Mouse (Mus musculus) cerebellum, adult 18-20 months (tissue): ENCODE results near the gene Cdk6.

Experiments used
- DNase-seq, 2 experiments: peaks; one replicate each; pipeline ENCODE4 v3.0.0; 2021

Cdk6 gene

DNA sequence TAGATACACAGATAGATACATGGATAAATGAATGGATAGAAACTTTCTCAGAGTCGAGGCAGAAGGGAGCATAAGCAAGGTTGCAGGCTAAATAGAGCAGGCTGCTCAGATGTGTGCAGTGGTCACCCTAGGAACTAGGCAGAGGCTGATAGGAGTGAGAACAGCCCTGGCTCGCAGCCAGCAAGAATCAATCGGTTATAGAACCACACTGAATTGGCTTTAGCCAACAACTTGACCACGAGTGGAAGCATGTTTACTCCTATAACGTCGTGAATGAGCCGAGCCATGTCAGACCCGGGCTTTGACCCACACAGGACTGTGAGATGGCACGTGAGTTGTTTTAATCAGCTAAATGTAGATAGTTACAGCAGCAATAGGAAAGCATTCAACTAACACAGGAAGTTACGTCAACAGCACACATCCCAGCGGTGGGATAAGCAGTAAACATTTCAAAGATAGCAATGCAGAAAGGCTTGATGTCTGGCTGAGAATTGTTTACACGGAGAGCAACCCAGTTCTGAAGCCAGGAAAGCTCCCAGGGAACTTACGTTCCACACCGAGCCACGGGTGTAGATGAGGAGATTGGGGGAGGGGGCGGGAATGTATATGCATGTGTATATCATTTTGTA is 147.0 kb downstream of the Cdk6 start:
- no peak for DNase-seq

- DNase-seq, result no peak
Measured at GRCm38 (mm10) chr5:3490358-3490757, 149.1 kb downstream of the Cdk6 start.

- DNase-seq, result no peak
Measured at GRCm38 (mm10) chr5:3491084-3491483, 149.8 kb downstream of the Cdk6 start.

DNA sequence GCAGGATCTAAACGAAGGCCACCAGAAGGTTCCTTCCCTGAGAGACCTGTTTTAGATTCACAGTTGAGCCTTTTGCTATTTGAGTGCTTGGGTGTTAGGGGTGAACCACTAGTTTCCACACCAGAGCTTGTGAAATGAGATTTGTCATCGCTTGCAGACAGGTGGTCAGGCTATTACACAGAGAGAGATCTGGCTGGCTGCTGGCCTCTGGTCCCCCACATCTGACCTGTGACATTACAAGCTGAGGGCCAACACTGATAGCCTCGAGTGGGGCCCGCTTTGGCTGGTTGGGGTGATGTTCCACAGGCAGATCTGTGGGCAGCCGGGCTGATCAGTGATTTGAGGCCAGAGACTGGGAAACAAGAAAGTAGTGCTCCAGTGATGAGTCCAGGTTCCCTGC is 150.6 kb downstream of the Cdk6 start:
- DNase-seq, result no peak

DNA sequence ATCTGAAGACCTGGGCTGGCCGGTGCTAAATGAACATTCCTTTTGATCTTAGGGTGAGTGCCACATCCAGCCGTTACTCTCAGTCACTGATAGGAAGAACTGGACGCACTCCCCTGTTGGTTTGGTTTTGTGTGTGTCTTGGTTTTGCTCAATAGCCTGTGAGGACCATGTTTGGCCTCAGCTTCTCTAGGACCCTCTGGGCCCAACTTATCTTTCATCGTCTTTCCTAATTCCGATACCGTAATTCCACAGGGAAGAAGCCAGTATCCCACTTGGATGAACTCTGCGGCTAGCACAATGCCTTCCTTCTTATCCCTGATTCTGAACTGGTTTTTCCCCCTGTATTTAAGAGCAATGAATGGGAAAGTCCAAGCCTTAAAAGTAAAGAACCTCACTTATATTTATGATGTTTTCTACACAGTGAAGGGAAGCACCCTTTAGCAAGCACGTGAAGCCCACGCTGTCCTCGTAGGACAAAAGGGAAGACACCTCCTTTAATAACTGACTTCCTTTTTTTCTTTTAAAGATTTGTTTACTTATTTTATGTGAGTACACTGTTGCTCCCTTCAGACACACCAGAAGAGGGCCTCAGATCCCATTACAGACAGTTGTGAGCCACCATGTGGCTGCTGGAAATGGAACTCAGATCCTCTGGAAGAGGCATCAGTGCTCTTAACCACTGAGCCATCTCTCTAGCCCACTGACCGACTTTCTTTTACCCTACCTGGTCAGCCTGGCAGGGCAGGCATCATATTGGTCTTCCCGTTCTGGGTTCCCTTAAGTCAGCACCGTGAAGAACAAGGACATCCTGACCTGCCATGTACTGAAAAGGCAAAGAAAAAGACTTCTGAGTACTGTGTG is 151.7 kb downstream of the Cdk6 start:
- no peak for DNase-seq

DNA sequence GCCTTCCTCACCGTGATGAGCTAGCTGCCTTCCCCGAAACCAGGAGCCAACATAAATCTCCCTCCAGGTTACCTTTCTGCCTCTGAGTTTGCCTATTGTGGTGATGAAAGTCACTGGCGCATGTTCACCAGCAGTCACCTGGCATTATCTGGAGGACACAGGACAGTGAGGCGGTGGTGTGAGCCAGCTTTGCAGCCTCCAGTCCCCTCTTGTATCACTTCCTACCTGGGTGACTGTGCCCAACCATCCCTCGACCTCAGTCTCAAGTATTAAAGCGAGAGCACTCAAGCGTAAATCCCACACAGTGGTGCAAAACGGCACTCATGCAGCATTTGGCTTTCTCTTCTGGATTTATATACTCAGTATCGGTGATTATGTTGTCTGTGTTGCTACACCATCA is 152.7 kb downstream of the Cdk6 start:
- no peak for DNase-seq

GRCm38 (mm10) chr5:3494452-3495187 is 153.3 kb downstream of the Cdk6 start:
- DNase-seq, result no peak

DNA sequence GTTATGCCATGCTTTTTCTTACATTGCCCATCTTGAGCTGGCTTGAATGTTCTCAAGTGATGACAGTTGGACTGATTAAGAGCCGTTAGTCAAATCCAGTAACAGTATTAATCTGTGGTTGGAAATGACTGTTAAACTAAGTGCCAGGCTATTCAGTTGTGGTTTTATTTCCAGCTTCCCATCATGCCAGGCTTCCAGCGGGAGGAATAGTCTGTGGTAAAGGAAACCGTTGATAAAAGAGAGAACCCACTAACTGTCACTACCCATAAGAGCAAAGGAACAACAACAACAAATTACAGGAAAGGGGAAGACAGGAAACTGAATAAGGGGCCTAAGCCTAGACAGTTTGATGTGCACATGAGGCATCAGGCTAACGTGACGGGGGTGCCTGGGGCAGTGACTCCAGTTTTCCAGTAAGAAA is 156.2 kb downstream of the Cdk6 start:
- DNase-seq, result no peak

DNA sequence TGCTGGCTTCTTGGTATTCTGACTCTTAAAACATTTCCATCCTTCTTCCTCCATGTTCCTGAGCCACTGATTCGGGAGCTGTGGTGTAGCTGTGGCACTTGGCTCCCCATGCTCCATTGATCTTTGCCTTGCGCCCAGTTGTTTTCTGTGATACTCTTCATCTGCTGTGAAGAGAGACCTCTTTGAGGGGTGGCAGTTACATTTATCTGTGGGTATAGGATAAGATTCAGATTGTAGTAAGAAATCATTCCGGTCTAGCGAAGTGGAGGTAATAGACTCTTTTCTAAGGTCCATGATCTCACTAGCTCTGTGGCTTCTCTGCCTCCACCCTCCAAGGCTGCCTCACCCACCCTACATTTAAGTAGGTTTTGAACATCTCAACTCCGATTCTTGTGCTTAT is 159.0 kb downstream of the Cdk6 start:
- DNase-seq, result no peak

- no peak for DNase-seq
Measured at GRCm38 (mm10) chr5:3500957-3501563, 159.8 kb downstream of the Cdk6 start.

DNA sequence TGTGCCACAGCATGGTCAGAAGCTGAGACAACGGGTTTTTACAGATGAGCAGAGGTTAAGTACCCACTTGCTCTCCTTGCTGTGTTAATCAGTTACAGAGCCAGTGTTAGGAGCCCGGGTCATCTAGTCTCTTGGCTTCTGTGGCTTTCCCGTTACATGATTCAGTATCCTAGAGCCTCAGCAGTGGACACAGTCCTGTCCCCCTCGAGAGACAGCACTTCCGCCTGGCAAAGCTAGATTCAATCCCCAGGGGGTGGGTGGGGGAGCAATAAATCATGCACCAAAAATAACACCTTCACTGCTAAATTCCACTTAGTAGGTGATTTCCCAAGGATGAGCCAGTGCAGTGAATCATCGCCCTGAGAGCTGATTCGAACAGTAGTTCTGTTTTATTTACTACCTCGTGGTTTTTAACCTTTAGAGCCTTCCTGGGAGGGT is 160.3 kb downstream of the Cdk6 start:
- no peak for DNase-seq

- no peak for DNase-seq
Measured at GRCm38 (mm10) chr5:3502610-3503350, 161.5 kb downstream of the Cdk6 start.

DNA sequence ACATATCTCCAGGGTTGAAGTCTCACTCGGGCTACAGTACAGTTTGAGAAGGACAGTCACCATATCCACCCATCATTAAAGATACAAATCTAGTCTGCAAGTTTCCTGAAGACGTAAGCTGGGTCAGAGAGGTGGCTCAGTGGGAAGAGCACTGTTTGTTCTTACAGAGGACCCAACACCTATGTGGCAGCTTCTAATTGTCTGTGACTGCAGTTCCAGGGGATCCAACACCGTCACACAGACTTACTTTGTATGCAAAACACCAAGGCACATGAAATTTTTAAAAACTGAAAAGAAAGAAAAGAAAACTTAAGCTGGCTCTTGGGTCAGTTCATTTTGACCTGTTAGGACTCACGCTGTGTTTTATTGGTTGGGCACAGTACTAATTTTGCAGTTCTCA is 162.1 kb downstream of the Cdk6 start:
- DNase-seq, result no peak

DNA sequence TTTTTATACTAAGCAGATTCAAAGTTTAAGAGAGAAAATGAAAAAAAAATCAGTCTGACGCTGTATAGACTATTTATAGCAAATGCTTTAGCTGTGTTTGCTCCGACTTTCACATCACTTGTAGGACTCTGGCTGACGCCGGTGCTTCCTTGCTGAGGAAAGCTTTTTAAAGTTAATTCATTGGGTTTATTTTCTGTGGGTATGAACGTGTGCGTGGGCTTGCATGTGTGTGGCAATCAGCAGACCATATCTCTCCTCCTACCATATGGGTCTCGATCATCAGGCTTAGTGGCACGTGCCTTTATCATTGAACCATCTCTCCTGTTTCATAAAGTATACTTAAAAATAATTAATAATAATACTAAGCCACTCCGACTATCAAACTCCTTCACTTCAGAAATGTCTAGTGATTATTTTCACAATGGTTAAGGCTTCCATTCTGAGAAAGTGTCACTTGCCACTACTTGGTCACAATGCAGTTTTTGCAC is 162.6 kb downstream of the Cdk6 start:
- DNase-seq, result no peak

GRCm38 (mm10) chr5:3504453-3504852 is 163.2 kb downstream of the Cdk6 start:
- no peak for DNase-seq

- no peak for DNase-seq
Measured at GRCm38 (mm10) chr5:3505553-3505952, 164.3 kb downstream of the Cdk6 start.

DNA sequence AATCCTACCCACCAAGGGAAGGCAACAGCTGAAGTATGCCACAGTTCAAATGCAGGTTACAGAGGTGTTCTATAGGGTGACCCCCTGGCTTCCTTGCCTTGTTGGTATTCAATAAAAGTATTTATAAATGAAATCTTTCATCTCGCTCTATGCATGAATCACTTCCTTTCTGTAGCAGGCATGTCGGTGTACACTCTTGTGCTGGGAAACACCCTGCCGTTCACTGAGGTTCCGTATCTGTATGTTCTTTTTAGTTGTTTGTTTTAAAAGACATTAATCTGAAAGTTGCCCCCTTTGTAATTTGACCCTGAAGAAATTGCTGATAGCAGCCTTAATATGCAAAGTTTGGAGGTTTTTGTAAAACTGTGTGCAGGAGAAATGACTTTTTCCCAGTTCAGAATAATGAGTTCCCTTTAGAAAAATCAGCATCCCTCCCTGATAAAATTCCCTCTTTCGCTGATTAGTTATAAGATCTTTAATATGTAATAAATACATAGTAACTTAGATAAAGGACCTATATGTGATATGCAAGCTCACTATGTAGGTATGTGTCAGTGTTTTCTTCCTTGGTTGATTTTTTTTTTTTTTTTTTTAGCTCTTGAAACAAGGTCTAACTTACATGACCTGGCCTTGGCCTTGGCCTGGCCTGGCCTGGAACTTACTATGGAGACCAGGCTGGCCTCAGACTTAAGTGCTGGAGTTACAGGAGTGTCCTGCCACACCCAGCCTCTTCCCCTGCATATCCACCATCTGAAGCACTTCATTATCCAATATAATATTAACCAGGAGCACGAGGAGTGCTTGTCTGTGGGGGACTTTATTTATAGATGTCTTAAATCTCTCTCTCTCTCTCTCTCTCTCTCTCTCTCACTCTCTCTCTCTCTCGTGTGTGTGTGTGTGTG is 167.4 kb downstream of the Cdk6 start:
- no peak for DNase-seq

DNA sequence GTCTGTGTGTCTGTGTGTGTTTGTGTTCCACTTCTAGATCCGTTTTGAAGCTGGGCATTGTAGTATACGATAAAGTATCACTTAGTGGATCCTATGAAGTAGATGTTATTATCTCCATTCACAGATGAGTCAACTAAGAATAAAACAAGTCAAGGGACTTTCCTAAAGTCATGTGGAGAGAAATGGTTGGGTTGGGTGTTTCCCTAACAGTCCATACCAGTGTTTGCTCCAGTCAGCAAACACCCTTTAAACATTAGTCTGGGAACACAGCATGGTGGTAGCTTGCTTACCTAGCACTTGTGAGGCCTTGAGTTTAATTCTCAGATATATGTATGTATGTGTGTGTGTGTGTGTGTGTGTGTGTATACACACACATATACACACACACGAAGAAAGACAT is 168.2 kb downstream of the Cdk6 start:
- DNase-seq, result no peak

DNA sequence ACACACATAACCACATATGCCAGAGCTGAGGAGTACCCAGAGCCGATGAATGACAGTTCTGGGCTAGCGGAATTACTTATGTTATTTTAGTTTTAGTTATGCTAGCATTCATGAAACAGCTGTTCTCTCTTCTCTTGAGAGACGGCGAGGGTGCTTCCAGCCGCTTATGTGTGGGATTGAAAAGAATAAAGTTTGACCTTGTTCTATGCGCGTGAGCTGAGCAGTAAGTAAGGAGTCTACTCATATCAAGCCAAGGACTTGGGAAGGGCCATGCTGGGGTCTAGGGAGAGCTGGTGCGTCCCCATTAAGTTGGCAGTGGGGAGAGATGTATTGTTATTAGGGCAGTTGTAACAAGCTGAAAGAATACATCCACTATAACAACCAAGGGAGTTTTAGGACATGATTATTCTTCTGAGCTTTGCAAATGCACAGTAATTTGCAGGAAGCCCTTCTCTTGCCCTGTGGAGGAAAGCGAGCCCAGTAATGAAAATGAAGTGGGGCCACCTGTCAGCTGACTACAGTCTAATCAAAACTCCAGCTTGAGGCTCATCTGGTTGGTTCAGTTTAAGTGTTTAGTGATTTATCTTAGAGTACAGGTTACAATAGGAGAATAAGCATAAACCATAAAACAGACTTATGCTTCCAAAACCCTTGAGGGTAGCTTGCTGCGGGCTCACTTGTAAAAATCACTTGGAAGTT is 170.0 kb downstream of the Cdk6 start:
- DNase-seq, result no peak

DNA sequence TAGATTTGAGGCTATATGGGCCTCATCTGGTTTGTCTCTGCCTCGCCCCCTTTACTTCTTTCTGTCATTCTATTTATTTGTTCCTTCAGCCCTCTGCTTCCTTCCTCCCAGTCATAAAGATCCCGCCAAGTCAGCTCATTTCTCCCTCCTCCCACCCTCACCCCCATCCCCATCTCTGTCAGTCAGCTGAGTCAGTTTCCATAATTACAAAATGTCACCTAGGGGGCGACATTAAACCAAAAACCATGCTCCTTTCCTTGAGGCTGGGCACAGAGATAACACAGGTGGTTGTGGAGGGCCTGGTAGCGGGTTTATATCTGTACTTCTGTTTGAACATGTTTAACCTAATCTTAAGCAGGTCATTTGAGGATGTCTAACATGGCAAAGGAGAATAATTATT is 171.3 kb downstream of the Cdk6 start:
- no peak for DNase-seq

- DNase-seq, result no peak
Measured at GRCm38 (mm10) chr5:3514901-3515311, 173.6 kb downstream of the Cdk6 start.
